Mouse (Mus musculus) cortical plate, adult 2 months (tissue): ENCODE measurements around the gene Crisp2. TPM values are rescaled to one million over a fixed set of nuclear protein-coding genes. Genes with fewer than 3 reads are reported as not detected.

Experiments used
- H3K27ac ChIP-seq: fragments of 200-500 bp; 2 replicates; pipeline ENCODE4 v1.5.1; 2012; ENCODE audit warnings: low read length, control low read depth, inconsistent platforms; ENCODE audit not compliant: insufficient read depth
- H3K4me1 ChIP-seq: fragments of 200-500 bp; 2 replicates; pipeline ENCODE4 v1.6.1; 2011; ENCODE audit warnings: low read length; ENCODE audit not compliant: control insufficient read depth, insufficient read depth
- H3K4me3 ChIP-seq: fragments of 200-500 bp; 2 replicates; pipeline ENCODE4 v1.5.1; 2011; ENCODE audit warnings: mild to moderate bottlenecking, low read length, control low read depth; ENCODE audit not compliant: insufficient read depth
- CTCF ChIP-seq: fragments of 200-500 bp; IDR thresholded peaks from 2 replicates; pipeline ENCODE4 v1.5.1; 2011; ENCODE audit warnings: mild to moderate bottlenecking, control low read depth, low read length; ENCODE audit not compliant: insufficient read depth; ENCODE audit errors: extremely low read depth
- POLR2A ChIP-seq: fragments of 200-500 bp; IDR thresholded peaks from 2 replicates; pipeline ENCODE4 v1.6.1; 2011; ENCODE audit warnings: mild to moderate bottlenecking, low read length, control low read depth; ENCODE audit not compliant: insufficient read depth; ENCODE audit errors: extremely low read depth
- polyA plus RNA-seq: library from polyadenylated mRNA; depleted of rRNA; stranded (reverse); fragments of >200 nt; gene quantifications from 2 replicates; pipeline ENCODE4 v1.2.3, GENCODE M21; 2012

The Crisp2 gene
- polyA plus RNA-seq, 1 experiment, result not detected

- Histone ChIP-seq H3K27ac (no peak within 1 kb of the TSS), H3K4me1 (no peaks in the 10 kb centered on the region), H3K4me3 (no peak within 1 kb of the TSS)
- TF ChIP-seq POLR2A, result no peak
These were observed 4.1 kb upstream of the Crisp2 start, which contains the start of gene Rhag for GRCm38 (mm10) chr17:40810934-40811333. Rhag (plus strand) TSS chr17:40811126.

- H3K27ac ChIP-seq, result no peak overlapping the region
- no peak overlapping the region for H3K4me3 ChIP-seq
- TF ChIP-seq CTCF (no peak), POLR2A (no peak)
- no peaks in the 10 kb centered on the region for H3K4me1 ChIP-seq
These were observed 1.3 kb upstream of the Crisp2 start for GRCm38 (mm10) chr17:40808071-40808470.

DNA sequence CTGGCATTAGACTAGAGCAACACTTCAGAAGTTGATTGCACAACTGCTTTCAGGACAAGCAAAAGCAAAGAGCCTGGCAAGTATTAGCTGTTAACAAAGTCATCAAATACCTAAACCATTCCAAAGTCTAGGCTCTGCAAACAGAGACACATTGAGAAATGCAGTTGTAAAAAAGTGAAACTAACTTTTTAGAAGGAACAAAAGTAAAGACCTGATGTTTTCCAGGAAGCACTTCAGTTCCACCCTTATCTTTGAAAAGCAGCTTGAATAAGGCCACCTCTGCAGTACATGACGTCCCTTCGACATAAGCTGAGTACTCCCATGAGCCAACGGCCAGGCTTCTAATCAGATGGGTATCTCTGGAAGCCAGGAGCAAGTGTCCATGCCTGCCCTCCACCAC is 253 bp downstream of the Crisp2 start:
- no peak overlapping the region for H3K27ac ChIP-seq
- no peak overlapping the region for H3K4me3 ChIP-seq
- no peak for TF ChIP-seq CTCF
- no peak for TF ChIP-seq POLR2A
- H3K4me1 ChIP-seq, result no peaks in the 10 kb centered on the region

DNA sequence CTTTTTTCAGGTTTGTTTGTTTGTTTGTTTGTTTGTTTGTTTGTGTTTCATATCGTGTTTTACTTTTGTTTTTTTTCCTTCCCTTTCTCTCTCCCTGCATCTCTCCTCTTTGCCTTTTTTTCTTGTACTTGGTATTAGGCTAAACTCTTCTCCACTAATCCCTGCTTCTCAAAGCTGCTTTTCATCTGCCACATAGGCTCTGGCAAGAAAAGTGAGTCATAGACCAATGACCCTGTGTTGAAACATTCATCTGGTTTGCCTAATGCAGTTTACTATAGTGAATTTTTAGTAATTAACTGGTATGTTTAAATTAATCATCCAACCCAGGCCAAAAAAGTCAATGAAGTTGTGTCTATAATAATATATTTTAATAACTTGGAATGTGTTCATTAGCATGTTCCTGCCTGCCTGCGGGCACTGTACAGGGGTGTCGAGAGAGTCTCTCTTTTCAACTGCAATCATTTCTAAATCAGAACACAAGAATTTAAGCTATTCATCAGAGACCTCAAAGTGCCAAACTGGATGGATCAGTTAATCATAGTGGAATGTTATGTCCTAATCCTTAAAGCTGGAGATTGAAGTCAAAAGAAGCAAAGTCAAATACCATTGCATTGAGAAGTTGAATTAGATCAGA is 4.0 kb downstream of the Crisp2 start:
- Histone ChIP-seq H3K27ac (no peak overlapping the region), H3K4me1 (no peaks in the 10 kb centered on the region), H3K4me3 (no peak overlapping the region)
- TF ChIP-seq CTCF (no peak), POLR2A (no peak)

DNA sequence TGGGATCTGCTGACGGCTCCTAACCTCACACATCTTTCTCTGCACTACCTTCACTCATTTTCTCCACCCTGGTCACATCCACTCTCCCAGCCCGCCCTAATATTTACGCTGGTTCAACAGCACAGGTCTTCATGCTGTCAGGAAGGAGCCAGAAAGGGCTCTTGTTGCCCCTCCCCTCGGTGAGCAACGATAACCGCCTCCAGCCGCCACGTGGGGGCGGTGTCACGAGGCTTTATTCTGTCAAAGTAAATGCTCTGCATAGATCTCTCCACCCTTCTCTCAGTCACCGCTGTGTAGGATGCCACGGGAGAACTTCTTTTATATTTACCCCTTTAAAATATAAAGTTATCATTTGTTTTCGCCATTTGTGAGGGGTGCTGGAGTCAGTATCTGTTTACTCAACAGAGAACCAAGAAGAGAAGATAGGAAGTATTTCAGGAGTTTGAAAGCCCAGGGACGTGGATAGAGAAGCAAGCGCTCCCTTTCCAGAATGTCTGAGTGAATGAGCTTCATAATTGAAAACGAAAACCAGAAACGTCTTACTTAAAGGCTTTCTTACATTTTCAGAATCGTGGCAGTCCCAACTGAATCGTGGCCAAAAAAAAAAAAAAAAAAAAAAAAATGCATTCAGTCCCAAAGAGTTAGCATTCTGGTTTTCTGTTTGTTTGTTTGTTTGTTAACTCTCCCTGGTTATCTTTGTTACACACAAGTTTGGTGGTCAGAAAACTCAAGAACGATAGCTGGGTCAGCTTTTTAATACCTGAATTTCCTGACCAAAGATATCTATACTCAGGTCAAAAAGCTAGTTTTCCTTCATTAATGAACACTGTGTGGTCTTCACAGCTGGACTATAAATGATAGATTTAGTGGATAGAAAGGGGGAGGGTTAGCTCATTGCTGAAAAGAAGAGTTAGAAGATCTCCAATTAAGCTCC is 12.6 kb downstream of the Crisp2 start:
- Histone ChIP-seq H3K4me1 (no peaks in the 10 kb centered on the region), H3K27ac (no peak overlapping the region), H3K4me3 (no peak overlapping the region)
- TF ChIP-seq POLR2A, result no peak
- no peak for TF ChIP-seq CTCF

DNA sequence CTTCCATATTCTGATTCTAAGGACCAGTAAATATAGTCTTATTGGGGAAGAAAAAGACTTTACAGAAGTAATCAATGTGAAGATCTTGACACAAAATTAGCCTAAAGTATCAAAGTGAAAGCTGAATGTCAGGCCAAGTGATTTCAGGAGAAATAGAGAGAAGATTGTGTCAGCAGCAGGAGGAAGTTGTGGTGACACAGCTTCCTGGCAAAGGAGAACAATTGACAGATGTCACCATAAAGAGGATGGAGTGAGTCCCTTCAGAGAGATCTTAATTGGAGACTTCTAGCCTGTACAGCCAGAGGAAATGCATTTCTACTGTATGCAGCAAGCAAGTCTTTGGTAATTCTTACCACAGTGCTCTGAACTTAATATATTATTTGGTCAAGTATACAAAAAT is 16.9 kb downstream of the Crisp2 start:
- no peak overlapping the region for H3K4me3 ChIP-seq
- H3K4me1 ChIP-seq, result no peaks in the 10 kb centered on the region
- TF ChIP-seq POLR2A (no peak), CTCF (no peak)
- no peak overlapping the region for H3K27ac ChIP-seq

DNA sequence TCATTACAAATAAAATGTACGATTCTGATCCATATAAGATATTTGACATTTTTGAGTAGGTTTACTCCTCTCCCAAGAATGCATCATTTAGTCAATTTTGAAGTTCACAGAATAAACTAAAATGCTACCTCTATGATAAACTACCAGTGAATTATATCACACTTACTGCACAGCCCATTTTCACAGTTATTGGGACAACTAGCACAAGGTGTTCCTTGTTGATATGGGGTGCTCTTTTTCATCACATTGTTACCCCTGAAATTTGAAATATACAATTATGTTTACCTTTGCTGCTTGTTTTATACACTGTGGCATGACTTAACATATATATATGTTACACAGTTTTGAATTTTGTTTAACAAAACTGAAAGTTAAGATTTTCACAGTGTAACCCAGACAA is 39.7 kb downstream of the Crisp2 start:
- TF ChIP-seq CTCF, result no peak
- TF ChIP-seq POLR2A, result no peak
- Histone ChIP-seq H3K27ac (no peak overlapping the region), H3K4me1 (no peaks in the 10 kb centered on the region), H3K4me3 (no peak overlapping the region)

DNA sequence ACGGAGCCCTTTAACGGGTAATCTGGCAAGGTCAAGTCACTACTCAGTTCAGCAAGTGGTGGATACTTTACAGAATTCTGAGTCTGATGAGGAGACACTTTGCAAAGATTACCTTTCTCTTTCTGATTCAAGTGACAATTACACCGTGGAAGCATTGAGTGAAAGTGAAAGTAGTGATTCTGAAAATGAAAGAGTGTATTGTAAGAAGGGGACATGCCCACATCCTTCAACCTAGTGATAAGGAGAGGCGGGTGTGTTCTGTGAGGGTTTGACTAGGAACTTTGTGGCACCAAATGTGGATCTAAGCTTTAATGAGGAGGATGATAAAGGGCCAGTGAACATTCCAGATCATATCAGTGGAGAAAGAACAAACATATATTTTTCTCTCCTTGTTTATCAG is 43.1 kb downstream of the Crisp2 start:
- Histone ChIP-seq H3K27ac (no peak overlapping the region), H3K4me1 (no peaks in the 10 kb centered on the region), H3K4me3 (no peak overlapping the region)
- no peak for TF ChIP-seq CTCF
- no peak for TF ChIP-seq POLR2A

- Histone ChIP-seq H3K27ac (no peak overlapping the region), H3K4me3 (no peak overlapping the region), H3K4me1 (no peaks in the 10 kb centered on the region)
- TF ChIP-seq CTCF, result no peak
- TF ChIP-seq POLR2A, result no peak
These were observed 75.1 kb downstream of the Crisp2 start for GRCm38 (mm10) chr17:40731724-40732123.

DNA sequence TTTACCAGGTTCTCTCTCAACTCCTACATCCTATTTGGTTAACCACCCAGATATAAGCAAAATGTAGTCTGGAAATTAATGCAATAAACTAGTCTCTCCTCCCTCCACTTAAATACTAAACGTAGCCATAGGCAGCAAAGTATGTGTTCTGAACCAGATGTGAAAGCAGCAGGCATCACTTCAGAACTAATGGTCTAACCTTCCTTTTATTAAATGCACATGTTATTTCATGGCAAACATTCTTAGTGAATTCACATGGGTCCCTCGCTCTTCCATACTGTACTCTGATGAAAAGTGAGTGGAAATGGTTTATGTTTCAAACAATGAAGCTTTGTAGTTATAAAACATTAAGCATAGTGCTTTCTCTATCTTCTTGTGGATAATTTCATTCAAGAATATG is 75.5 kb downstream of the Crisp2 start:
- Histone ChIP-seq H3K4me1 (no peaks in the 10 kb centered on the region), H3K27ac (no peak overlapping the region), H3K4me3 (no peak overlapping the region)
- TF ChIP-seq CTCF (no peak), POLR2A (no peak)
